9 mouse cellular contexts compared by ENCODE assay signal in the genomic region with DNA sequence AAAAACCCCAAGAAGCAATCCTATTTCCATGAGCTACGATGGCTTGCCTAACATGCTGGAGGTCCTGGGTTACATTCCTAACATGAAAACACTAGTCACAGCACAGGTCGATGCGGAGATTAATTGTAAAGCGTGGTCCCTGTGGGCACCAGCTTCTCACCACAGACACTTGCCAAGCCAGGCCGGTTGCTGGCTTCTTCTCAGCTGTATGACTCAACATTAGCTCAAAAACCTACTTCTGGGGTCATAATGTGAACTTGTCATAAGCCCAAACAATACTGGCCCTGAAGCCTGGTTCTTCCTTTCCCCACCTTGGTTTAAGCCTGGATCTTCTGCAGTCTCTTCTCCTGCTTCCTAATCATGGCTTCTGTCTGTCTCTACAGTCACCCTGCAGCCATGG.
"Had no signal": no experiment of that assay in that cellular context is flagged by ENCODE, and none has a peak within 500 bp of the region (broad histone marks: within the 10 kb centered on the region; RNA-seq: fewer than 3 reads in every experiment).

No protein-coding gene starts in this region.

- H3K4me1 ChIP-seq: neural tube, embryonic 12.5 days had no signal

- H3K36me3 ChIP-seq: limb, embryonic 13.5 days; midbrain, embryonic 13.5 days; neural tube, embryonic 12.5 days had no signal

- ATAC-seq: midbrain, embryonic 13.5 days had no signal

- H3K27ac ChIP-seq: limb, embryonic 13.5 days; liver, embryonic 14.5 days; midbrain, embryonic 13.5 days; neural tube, embryonic 12.5 days; stomach, postnatal 0 days had no signal

- H3K9me3 ChIP-seq: limb, embryonic 13.5 days; midbrain, embryonic 13.5 days; neural tube, embryonic 12.5 days had no signal

- H3K9ac ChIP-seq: limb, embryonic 13.5 days; liver, embryonic 14.5 days; midbrain, embryonic 13.5 days; neural tube, embryonic 12.5 days had no signal

- H3K4me3 ChIP-seq: limb, embryonic 13.5 days; midbrain, embryonic 13.5 days; neural tube, embryonic 12.5 days had no signal

- DNase-seq: kidney, postnatal 36 days; layer of hippocampus, adult 9-11 months; lung, adult 18-20 months; thymus, postnatal 4 days had no signal

- H3K27me3 ChIP-seq: limb, embryonic 13.5 days; midbrain, embryonic 13.5 days; neural tube, embryonic 12.5 days had no signal

- H3K4me2 ChIP-seq: limb, embryonic 13.5 days; midbrain, embryonic 13.5 days; neural tube, embryonic 12.5 days had no signal
